Mouse (Mus musculus) retina, adult 2 months (tissue): ENCODE measurements around the gene Cdipt.

Experiments used
- DNase-seq: peaks from one replicate; pipeline ENCODE4 v3.0.0-alpha.2; 2012; ENCODE audit warnings: low read depth, low spot score

The Cdipt gene

DNA sequence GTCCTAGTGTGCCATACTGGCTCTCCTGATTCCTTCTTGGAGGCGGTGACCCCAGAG is at the start of gene Cdipt:
Cdipt (plus strand) TSS at position 22 of the 57 bp plus-strand sequence.
- no peak for DNase-seq

DNA sequence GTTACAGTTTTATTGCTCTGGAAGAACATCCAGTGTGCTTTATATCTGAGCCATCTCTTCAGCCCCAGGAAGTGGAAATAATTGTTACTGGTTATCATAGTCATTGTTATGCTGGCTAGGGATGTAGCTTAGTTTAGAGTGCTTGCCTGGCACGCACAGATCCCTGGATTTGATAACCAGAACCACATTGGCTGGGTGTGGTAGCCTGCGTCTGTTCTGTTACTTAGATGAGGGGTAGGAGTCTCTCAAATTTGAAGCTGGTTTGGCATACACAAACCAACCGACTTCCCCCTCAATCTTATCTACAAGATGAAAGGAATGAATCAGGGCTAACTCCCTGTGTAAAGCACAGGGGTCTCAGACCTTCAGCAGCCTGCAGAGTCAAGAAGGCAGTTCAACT is 49.4 kb upstream of the Cdipt start:
- DNase-seq, result no peak

DNA sequence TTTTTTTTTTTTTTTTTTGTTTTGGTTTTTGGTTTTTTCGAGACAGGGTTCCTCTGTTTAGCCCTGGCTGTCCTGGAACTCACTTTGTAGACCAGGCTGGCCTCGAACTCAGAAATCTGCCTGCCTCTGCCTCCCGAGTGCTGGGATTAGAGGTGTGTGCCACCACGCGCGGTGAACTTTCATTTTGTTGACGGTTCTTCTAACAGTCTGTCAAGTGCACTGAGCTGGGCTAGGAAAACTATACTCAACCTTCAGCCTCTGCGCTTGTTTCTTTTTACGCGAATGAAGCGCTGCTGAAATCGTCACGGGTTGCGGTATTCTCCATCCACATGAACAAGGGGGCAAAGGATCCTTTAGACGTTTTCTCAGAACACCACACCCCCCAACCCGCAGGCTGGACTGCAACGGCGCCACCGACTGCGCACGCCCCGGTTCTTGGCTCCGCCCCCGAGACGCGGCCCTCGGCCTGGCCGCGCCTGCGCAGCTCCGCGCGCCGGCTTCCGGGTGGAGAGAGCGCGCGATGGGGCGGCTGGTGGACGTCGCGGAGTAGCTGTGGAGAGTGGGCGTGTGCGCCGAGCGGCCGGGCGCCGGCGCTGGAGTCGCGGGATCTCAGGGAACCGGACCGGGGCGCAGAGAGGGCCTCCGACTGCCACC is 47.2 kb upstream of the Cdipt start, which contains the start of gene Kctd13:
Kctd13 (plus strand) TSS at position 496 of the 654 bp plus-strand sequence.
- peak; percentile 81 for DNase-seq

DNA sequence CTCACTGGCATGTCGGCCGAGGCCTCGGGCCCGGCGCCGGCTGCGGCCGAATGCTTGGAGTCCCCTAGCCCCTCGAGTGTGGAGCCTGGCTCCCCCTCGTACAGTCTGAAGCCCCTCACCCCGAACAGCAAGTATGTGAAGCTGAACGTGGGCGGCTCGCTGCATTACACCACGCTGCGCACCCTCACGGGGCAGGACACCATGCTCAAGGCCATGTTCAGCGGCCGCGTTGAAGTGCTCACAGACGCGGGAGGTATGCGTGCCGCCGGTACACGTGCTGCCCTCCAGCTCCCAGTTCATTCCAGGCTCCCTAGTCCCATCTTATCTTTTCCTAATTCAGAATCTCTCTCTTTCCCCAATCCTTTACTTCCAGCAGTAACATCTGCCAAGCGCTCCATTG is 46.7 kb upstream of the Cdipt start:
- no peak for DNase-seq

DNA sequence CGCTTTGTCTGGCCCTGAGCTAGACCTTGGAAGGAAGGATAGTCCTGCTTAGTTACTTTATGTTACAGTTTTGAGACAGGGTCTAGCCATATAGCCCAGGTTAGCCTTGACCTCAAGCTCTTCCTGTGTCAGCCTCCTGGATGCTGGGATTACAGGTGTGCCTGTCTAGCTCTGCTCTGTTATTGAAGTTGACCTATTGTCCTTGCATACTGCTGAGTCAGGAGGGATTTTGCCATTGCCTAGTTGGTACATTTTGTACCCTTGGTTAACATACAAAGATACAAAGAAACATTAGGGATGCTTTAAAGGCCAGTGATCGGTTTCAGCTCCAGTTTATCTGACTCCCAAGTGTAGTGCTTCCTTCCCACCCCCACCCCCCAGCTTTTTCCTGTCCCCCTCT is 43.1 kb upstream of the Cdipt start:
- DNase-seq, result no peak

DNA sequence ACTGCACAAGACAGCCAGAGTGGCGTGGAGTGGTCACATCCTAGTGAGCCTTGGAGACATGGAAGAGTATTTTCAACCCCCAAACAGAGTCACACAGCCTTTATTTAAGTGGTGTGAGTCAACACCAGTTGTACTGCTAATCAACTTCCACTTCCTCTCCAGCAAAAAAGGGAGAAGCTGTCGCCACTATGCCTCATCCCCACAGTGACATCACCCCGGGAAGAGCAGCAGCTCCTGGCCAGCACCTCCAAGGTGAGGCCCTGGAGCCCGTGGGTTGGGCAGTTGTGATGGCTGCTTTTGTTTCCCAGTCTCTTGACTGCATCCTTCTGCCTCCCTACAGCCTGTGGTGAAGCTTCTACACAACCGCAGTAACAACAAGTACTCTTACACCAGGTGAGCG is 34.5 kb upstream of the Cdipt start:
- no peak for DNase-seq

DNA sequence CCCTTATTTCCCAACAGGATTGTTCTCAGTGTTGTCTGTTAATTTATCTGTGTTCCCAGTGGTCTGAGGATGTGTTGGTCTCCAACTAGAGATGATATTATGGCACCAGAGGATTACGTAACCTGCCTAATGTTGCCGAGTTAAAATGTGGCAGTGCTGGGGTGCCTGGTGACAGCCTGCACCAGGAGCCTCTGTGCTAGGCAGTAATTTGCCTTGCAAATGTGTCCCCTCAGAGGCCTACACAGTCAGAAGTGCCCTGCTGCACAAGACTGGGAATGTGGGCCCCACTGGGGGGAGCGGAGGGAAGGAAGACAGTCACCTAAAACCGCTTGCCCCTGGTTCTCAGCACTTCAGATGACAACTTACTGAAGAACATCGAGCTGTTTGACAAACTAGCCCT is 33.9 kb upstream of the Cdipt start:
- no peak for DNase-seq

DNA sequence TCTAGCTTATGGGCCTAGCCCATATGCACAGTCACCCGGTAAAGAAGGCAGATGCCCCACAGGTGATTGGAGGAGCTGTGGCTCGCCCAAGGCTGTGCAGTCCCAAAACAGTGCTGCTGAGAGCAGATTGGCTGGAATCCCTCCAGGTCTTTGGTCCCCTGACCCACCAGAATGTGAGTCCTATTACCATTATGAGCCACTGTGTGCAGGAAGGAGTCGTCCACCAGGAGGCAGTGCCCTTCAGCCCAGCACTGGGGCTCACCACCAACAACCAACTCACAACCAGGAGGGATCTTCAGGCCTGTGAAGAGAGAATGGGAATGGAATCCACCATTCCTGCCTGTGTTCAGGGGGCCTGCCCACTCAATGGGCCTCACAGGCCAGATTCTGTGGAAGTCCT is 29.2 kb upstream of the Cdipt start:
- no peak for DNase-seq

DNA sequence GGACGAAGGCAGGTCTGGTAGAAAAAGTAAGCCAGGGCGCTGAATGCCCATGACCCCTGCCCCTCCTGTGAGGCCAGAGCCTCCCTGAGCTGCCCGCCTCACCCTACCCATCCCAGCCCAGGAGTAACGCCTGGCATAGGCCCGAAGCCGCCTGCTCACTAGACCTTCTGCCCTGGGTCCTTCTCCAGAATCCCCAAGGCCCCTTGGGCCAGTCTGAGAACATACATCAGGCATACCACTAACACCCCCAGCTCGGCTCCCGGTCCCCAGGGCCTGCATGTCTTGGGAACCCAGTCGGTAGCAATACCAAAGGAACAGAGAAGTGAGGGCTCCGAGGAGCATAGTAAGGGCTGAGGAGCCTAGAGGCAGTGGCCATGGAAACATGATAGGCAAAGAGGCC is 27.1 kb upstream of the Cdipt start:
- DNase-seq, result no peak

DNA sequence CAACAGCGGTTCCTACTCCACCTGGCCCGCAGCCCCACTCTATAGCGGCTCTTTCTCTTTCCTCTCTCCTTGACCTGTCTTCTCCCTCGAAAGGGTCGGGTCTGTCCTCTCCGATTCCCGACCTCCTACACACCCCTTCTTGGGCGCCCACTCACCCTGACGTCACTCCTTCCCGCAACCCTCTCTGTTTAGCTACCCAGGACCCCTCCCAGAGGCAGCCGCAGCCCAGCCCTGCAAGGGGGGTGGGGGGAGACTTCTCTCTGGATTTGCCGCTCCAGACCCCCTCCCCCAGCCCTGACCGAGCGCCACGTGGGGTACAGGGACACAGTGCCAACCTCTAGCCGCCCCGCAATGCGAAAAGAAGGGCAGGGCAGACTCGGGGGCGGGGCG is 26.3 kb upstream of the Cdipt start, which contains the start of gene Asphd1:
Asphd1 (minus strand) TSS at position 180 of the 390 bp plus-strand sequence.
- DNase-seq, result peak; percentile 26

DNA sequence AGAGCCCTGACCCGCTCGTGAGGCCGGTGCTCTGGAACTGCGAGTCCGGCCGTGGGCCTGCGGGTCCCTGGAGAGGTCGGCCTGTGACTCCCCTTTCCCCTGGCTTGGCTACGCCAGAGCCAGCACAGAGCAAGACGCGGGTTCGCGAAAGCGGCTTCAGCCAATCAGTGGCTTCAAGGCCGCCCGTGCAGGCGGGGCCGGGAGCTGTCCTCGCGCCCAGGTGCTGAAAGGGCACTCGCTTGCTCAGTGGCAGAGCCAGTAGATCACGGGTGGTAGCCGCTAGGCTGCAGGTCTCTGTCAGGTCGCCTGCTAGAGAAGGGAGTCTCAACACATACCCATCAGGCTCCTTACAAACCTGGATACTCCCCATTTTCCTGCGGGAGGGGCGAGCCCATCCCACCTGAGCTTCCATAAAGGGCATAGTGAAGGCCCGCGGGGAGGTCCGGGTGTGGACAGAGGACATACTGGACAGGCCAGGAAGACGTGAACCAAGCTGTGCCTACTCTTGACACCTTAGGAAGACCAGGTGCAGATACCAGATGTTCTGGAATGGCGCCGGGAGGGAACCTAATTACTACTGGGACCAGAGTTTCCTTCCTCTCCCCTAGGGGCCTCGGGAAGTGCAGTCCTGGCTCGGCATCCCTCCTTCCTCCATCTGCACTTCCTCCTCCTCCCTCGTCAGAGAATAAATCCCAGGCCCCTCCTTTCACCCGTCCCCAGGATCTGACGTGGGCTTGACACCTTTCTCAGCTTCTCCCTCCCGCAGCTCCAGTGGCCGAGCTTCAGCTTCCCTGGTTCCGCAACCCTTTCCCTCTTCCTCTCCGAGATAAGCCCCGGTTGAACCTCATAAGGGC is 25.7 kb upstream of the Cdipt start, which contains the start of gene Sez6l2:
Sez6l2 (plus strand) TSS at position 771 of the 854 bp plus-strand sequence.
- DNase-seq, result peak; percentile 75

DNA sequence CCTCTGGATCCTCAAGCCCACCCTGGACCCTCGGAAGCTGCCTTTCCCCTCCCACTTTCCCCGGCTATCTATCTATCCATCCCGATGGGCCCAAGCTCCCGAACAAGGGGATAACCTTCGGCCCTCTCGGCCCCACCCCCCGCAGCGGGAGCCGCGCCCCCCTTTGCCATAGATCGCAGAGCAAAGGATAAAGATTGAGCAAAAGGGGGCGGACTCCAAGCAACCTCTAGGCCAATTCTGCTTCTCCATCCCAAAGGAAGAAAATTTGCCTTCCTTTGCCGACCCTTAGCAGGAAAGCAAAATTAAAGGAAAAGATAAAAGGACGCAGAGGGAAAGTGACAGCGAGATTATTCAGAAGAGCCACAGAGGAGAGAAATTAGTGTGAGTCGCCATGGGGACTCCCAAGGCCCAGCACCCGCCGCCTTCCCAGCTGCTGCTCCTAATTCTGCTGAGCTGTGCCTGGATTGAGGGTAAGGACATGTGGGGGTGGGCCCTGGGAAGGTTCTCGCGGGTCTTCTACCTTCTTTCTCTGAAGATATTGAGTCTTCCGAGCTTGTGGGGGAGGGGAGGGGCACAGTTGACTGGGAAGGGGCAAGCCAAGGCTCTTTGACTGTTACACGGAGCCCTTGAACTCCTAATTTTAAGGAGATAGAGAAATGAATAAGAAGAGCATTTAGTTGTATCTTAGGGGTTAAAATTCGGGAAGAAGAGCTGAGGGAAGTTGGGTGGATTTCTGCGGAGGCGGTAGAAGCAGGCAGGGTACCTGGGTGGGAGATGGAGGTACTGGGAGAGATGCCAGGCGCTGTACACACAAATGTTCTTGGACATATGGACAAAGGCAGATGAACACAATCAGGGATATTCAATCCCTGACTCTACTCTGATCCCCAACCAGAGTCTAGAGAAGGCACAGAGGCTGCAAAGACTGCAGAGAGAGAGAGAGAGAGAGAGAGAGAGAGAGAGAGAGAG is 24.8 kb upstream of the Cdipt start:
- DNase-seq, result no peak

DNA sequence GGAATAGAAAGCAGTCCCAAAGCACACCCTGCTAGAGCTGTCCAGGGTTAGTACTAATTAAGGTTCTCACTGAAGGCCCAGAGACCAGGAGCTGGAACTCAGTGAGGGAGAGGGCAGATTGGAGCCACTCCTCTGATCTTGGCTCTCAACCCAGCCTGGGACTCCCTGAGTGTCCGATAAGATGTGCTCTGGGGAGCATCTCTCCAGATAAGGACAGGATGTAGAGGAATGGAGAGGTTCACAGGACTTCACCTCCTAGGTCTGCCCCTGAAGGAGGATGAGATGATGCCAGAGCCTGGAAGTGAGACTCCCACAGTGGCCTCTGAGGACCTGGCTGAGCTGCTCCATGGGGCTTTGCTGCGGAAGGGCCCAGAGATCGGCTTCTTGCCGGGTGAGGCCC is 24.0 kb upstream of the Cdipt start:
- no peak for DNase-seq

DNA sequence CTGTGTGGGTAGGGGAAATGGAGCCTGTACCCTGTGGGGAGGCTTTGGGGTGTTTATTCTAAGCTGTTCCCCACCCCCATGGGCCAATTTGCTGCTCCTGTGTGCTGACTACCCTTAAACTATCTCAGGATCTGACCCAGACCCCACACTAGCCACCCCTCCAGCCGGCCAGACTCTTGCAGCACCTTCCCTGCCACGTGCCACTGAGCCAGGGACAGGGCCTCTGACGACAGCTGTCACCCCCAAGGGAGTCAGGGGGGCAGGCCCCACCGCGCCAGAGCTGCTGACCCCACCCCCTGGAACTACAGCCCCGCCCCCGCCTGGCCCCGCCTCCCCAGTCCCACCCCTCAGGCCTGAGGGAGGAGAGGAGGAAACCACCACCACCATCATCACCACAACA is 23.1 kb upstream of the Cdipt start:
- no peak for DNase-seq

DNA sequence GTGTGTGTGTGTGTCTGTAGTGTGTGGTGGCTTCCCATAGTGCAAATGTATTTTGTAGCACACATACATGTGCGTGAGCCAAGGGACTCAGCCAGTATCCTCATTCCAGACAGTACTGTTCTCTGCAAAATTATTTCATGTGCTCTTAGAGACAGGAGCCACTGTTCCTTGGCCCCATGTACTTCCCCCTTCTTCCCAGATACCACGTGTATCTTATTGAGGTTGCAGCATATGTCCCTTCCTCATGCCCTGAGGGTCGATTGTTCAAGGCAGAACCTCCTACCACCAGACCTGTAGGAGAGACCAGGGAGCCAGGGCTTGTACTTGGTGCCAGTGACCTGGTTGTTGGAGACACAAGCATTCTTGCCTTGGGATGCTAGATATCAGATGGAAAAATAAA is 20.6 kb upstream of the Cdipt start:
- no peak for DNase-seq

DNA sequence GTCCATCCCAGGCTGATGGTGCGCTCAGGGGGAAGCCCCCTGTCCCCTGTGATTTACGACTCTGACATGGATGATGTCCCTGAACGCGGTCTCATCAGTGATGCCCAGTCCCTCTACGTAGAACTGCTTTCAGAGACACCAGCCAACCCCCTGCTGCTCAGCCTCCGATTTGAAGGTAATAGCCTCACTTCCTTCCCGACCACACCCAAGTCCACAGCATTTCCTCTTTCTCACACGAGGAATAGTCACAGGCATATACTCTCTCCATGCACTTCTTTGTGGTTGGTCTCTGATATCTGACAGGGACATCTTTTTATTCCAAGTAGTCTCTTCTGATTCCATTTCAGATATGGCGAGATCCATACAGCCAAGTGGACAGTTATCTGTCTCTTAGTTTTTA is 15.9 kb upstream of the Cdipt start:
- no peak for DNase-seq

DNA sequence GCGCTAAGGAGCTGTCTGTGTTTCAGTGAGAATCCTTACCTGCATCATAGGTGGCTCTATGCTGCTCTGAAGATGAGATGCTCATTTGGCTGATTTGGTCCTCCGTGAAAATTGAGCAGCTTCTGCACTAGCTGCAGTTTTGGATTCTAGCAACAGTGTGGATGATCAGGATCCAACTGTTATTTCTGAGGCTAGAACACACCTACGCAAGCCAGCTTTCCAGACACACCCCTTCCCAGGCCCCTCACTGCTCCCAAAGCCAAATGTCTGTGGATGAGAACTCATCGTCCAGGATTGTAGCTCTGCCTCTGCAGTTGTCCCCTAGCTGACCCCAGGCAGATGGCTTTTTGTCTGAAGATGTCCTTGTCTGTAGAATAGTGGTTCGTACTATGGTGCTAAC is 14.6 kb upstream of the Cdipt start:
- DNase-seq, result no peak

DNA sequence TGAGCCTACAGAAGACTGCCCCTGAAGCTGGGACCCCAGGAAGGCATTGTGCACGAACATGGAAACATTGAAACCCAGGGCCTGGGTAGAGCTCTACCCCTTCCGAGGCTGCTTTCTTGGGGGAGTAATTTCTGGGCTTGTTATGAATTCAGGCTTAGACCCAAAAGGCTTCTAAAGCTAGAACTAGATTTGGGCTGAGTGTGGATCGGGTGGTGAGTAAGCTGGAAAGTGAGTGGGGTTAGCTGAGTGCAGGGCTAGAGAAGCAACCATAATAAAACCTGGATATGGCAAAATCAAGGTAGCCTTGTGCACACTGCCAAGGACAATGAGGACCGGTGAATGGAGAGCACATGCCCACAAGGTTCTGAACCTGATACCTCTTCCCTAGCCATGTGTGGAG is 13.7 kb upstream of the Cdipt start:
- no peak for DNase-seq

DNA sequence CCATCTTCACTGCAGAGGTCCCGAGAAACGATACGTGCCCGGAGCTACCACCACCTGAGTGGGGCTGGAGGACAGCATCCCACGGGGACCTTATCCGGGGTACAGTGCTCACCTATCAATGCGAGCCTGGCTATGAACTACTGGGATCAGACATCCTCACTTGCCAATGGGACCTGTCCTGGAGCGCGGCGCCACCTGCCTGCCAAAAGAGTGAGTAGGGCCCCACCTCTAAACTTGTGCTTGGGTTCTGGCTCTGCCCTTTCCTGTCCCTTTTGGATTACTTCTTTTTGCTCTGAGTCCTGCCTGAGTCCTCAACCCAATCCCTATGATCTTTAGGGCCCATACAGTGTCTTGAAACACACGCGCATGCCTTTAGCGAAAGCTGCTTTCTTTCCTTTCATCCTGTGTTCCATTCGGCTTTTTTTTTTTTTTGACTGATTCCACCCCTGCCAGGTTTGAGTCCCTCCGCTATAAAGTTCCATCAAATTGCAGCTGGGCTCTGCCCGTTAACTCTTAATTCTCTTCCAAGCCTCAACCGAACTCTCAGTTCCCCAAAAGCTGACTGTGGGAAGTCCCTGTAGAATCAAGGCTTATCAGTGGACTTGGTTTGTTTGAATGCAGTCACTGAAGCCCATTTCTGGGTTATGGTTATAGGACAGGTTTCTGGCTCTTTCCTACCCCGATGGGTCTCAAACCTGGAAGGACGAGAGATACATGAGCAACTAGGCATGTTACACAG is 12.0 kb upstream of the Cdipt start:
- DNase-seq, result no peak

DNA sequence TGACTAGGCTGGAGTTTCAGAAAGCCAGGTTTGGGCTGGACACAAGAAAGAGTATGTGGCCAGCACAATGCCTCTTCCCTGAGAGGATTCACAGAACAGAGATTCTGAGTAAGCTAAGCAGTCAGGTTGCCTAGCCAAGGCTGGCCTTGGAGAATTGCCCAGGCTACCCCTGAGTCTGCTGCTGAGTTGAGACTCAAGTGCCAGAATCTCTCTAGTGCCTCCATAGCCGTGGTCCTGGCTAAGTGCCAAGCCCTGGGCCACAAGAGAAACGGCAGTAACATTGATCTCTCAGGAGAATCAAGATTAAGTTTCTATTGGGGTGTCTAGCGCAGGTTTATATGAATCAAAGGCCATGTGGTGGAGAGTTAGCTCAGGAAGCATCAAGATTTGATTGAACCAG is 10.1 kb upstream of the Cdipt start:
- no peak for DNase-seq

DNA sequence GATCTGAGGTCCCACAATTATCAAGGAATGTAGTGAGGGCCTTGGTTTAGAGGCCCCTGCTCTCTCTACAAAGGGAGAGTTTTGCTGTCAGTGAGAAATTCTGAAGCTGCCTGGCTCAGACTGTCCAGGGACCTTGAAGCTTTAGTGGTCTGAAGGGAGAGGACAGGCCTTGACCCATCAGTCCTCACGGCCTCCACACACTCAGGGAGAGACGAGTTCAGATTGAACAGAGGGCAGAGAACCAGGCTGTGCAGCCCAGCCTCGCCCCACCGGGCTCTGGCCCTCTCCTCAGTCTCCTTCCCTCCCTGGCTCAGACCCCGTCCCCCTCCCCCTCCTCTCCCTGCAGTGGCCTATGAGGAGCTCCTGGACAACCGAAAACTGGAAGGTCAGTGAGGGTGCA is 8.4 kb upstream of the Cdipt start:
- DNase-seq, result no peak

DNA sequence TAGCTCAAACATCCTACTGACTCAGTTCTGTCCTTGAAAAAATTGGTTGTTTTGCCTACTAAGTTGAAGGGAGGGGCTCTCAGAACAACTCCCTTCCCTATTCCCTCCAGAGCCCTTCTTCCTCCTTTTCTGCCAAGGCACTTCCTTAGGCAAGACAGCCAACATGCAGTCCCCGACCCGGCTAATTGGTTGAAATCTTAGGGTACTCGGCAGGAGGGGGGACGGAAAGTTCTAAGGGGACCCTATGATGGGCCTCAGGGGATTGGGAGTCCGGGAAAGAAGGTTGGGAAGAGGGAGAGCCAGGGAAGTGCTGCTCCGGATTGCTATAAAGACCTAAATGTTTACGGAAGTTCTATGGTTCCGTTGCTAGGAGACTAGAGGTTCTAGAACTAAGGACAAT is 221 bp upstream of the Cdipt start:
- DNase-seq, result no peak
